Mouse (Mus musculus) Patski (cell line): ENCODE results near the gene Fgf6. TPM values are rescaled to one million over a fixed set of nuclear protein-coding genes. Genes with fewer than 3 reads are reported as not detected.

Experiments used
- ATAC-seq: fragments of 100-300 bp; one replicate; pipeline ENCODE4 v1.8.0; 2021
- CTCF ChIA-PET: fragments of 350-600 bp; sonication (Branson Sonifier 250); formaldehyde crosslinking; loops from one replicate; lab custom pipeline; 2022; ENCODE audit warnings: inconsistent platforms; lab: Charles Lee
- POLR2A ChIA-PET: fragments of 350-600 bp; sonication (Branson Sonifier 250); formaldehyde crosslinking; loops from one replicate; lab custom pipeline; 2022; ENCODE audit warnings: antibody characterized with exemption, inconsistent platforms; lab: Charles Lee
- DNase-seq: peaks from one replicate; pipeline ENCODE4 v3.0.0-alpha.2; 2011; ENCODE audit warnings: low read depth, low spot score
- H3K27me3 ChIP-seq: fragments of 371-371 bp; one replicate; pipeline ENCODE4 v1.5.1; 2021
- CTCF ChIP-seq: fragments of 100-300 bp; IDR thresholded peaks from one replicate; pipeline ENCODE4 v1.5.1; 2021
- in situ Hi-C: fragments of 300-500 bp; cut with MboI; formaldehyde crosslinking; loops from 3 replicates; pipeline ENCODE4 v1.11.1; 2018; ENCODE audit warnings: low pct_unique_long_range_greater_than_20kb, mixed read lengths
- polyA plus RNA-seq: library from polyadenylated mRNA; unstranded; gene quantifications from one replicate; pipeline ENCODE4 v1.2.3, GENCODE M21; 2021

Gene Fgf6
- polyA plus RNA-seq, 1 experiment from 2014 or later = not detected

- H3K27me3 ChIP-seq = peaks cover 10% of the 10 kb centered on the region
- in situ Hi-C loops = no loop called here
- no peak for TF ChIP-seq CTCF
- ChIA-PET POLR2A (no interaction called here), CTCF (no interaction called here)
- DNase-seq (no peak), ATAC-seq (no peak)
These were observed 57.4 kb downstream of the Fgf6 start, which contains the start of gene Fgf23 for GRCm38 (mm10) chr6:127072817-127073216. Fgf23 (plus strand) TSS chr6:127072902.

Other genes with a start within 250 kb of the Fgf6 start
- gene Ndufa9, start 166.4 kb upstream of the Fgf6 start, polyA plus RNA-seq = 183 TPM
- not detected for gene Akap3, start 162.5 kb upstream of the Fgf6 start, polyA plus RNA-seq
- not detected for gene Dyrk4, start 93.7 kb upstream of the Fgf6 start, polyA plus RNA-seq
- gene Rad51ap1, start 76.0 kb upstream of the Fgf6 start, polyA plus RNA-seq = 14.4 TPM
- gene D6Wsu163e, start 75.6 kb upstream of the Fgf6 start, polyA plus RNA-seq = 26.6 TPM
- gene Fgf23, start 57.3 kb downstream of the Fgf6 start, polyA plus RNA-seq = 0.08 TPM
- 14.4 TPM for gene Tigar, start 94.0 kb downstream of the Fgf6 start, polyA plus RNA-seq
- 89.6 TPM for gene Ccnd2, start 136.6 kb downstream of the Fgf6 start, polyA plus RNA-seq